ENCODE assay signal across 8 mouse cellular contexts in genomic region chr10:20724451-20724850, GRCm38 (mm10). TPM values are rescaled to one million over a fixed set of nuclear protein-coding genes. Genes with fewer than 3 reads are reported as not detected.
DNase-seq lines count a peak whose midpoint lies in the region; ATAC-seq and TF ChIP-seq lines count a peak whose summit lies in the region.

No protein-coding gene starts in this region.

- 11% methylated on average over 10 of the region's 10 CpGs for WGBS in embryonic facial prominence, embryonic 15.5 days
- WGBS in intestine, postnatal 0 days = 22% methylated on average over 10 of the region's 10 CpGs

- no peak for ATAC-seq in embryonic facial prominence, embryonic 15.5 days (ENCODE audit: insufficient number of reproducible peaks, low FRiP score, low TSS enrichment, low read depth)
- no peak for ATAC-seq in intestine, postnatal 0 days

- TF ChIP-seq CTCF in left cerebral cortex, adult 2 months (IDR thresholded peaks at IDR 0.05) = no peak
- TF ChIP-seq CTCF in intestine, postnatal 0 days (IDR thresholded peaks at IDR 0.05; ENCODE audit: low read depth) = no peak

- H3K4me2 ChIP-seq in embryonic facial prominence, embryonic 15.5 days (replicated peaks) = peak overlapping the region; percentile 59
- peak overlapping the region; percentile 74 for H3K4me2 ChIP-seq in intestine, postnatal 0 days (replicated peaks; ENCODE audit: low read depth)

- no peaks in the 10 kb centered on the region for H3K36me3 ChIP-seq in embryonic facial prominence, embryonic 15.5 days
- H3K36me3 ChIP-seq in intestine, postnatal 0 days (ENCODE audit: control insufficient read depth, insufficient read depth) = no peaks in the 10 kb centered on the region

- H3K4me3 ChIP-seq in left cerebral cortex, adult 2 months = peak overlapping the region; percentile 65
- peak overlapping the region; percentile 47 for H3K4me3 ChIP-seq in embryonic facial prominence, embryonic 15.5 days (replicated peaks)
- H3K4me3 ChIP-seq in intestine, postnatal 0 days (ENCODE audit: low read depth, low read length) = peak overlapping the region; percentile 42

- DNase-seq in left cerebral cortex, adult 2 months (ENCODE audit: extremely low spot score in 1 of 2, low spot score in 2 of 2) = no peak
- no peak for DNase-seq in left cerebral cortex, postnatal 10 days (ENCODE audit: extremely low spot score in 1 of 2, low spot score in 2 of 2)
- peak; percentile 8 for DNase-seq in naive thymus-derived CD4-positive, alpha-beta T cell, adult 2 months (ENCODE audit: low read depth)
- DNase-seq in T-cell, adult 2 months (ENCODE audit: low spot score) = no peak
- DNase-seq in ovary, postnatal 14 days (ENCODE audit: low spot score) = no peak
- DNase-seq in urinary bladder, postnatal 36 days (ENCODE audit: low spot score in 2 of 2) = no peak

- peak overlapping the region; percentile 85 for H3K27ac ChIP-seq in left cerebral cortex, adult 2 months
- peak overlapping the region; percentile 78 for H3K27ac ChIP-seq in embryonic facial prominence, embryonic 15.5 days (replicated peaks)
- H3K27ac ChIP-seq in intestine, postnatal 0 days (ENCODE audit: low read depth, low read length) = peak overlapping the region; percentile 60; the same call in 1 of the 2 replicates

- H3K4me1 ChIP-seq in embryonic facial prominence, embryonic 15.5 days = peaks cover 24% of the 10 kb centered on the region
- H3K4me1 ChIP-seq in intestine, postnatal 0 days (replicated peaks; ENCODE audit: control insufficient read depth, insufficient read depth, low read length) = peaks cover 3% of the 10 kb centered on the region; the same call in 1 of the 2 replicates

- no peaks in the 10 kb centered on the region for H3K9me3 ChIP-seq in embryonic facial prominence, embryonic 15.5 days (replicated peaks)
- H3K9me3 ChIP-seq in intestine, postnatal 0 days (ENCODE audit: control insufficient read depth) = no peaks in the 10 kb centered on the region

- intact Hi-C loops in left cerebral cortex, adult 2 months (cut with DNase I) = loop anchor here (2.0 kb wide), 1 partner anchor 318 kb away; no protein-coding TSS in a partner anchor
- intact Hi-C loops in left cerebral cortex, postnatal 10 days (cut with DNase I) = loop anchor here (10.0 kb wide), 1 partner anchor 130 kb away; no protein-coding TSS in a partner anchor

- H3K27me3 ChIP-seq in embryonic facial prominence, embryonic 15.5 days = no peaks in the 10 kb centered on the region
- no peaks in the 10 kb centered on the region for H3K27me3 ChIP-seq in intestine, postnatal 0 days (replicated peaks; ENCODE audit: control insufficient read depth, insufficient read depth, low read length)

- peak overlapping the region; percentile 29 for H3K9ac ChIP-seq in embryonic facial prominence, embryonic 15.5 days
- H3K9ac ChIP-seq in intestine, postnatal 0 days (ENCODE audit: low read depth, low read length) = peak overlapping the region; percentile 53

RNA-seq across cellular contexts. Expression of gene Pde7b, which starts 0.4 kb away (rescaled TPM):
- 10 to 100 TPM; 50.3 to 61.4 TPM for total RNA-seq in left cerebral cortex, adult 2 months (2021)
- 10 to 100 TPM; 16.0 to 21.6 TPM for total RNA-seq in left cerebral cortex, postnatal 10 days (2021)
- 10.5 and 11.5 TPM in 2 replicates for polyA plus RNA-seq in embryonic facial prominence, embryonic 15.5 days (2015; fragmentation: Nextera tagmentation; extraction: Ambion mirVana)
- polyA plus RNA-seq in intestine, postnatal 0 days (2015; fragmentation: Nextera tagmentation; extraction: Ambion mirVana) = 1.5 and 2.8 TPM in 2 replicates
